Mouse (Mus musculus): ENCODE results near the gene Noxred1.

DNA sequence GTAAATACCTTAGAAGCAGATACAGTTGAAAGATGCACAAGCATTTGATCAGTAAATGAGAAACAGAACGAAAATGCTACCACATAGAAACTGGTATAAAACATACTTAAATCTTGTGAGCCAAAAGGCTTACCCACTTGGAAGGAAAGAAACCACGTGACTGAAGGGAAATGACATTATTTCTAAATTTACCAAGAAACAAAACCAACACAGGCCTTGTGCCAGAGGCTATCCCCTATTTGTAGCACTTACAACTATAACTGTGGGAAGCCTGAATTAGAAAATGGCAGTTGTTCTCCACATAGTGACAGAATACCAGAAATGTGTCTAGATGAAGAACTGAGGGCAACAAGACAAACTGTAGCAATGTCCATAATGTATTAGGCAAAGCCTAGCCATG, 22.5 kb downstream of the Noxred1 start:
- TF ChIP-seq GATA1 (IDR thresholded peaks at IDR 0.05; ENCODE audit: borderline replicate concordance, low read length) = no peak
- TF ChIP-seq FLI1 (IDR thresholded peaks at IDR 0.05; ENCODE audit: low read length) = no peak
